Mouse (Mus musculus): ENCODE measurements at regions not wholly inside any gene's neighbourhood (a gene's known extent, or its start where the extent isn't known, plus 50 kb on each side); places are given as distances from the start of the nearest gene placed in this dataset.

DNA sequence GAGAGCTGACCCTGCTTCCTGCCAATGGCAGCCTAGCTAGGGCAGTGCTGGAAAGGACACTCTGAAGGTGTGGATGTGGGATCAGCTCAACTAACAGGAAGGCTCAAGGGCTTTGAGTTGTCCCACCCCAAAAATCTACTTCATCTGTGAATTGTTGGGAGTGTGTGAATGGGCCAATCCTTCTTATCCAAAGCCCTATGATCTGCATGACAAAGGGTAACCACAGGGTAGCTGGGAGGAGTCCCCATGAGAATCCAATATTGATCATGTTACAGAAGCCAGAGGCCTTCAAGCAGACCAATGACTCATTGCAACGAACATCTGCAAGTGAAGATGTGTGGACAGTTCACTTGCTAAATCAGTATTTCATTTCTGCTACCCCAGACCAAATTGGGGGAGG lies 51.1 kb upstream of the Adra1b start:
- ATAC-seq (replicated peaks in 1 of 2; ENCODE audit: insufficient read depth in 1 of 2, low FRiP score in 2 of 2, low TSS enrichment in 1 of 2, low read depth in 1 of 2, poor library complexity in 2 of 2, severe bottlenecking in 2 of 2), result no peak

DNA sequence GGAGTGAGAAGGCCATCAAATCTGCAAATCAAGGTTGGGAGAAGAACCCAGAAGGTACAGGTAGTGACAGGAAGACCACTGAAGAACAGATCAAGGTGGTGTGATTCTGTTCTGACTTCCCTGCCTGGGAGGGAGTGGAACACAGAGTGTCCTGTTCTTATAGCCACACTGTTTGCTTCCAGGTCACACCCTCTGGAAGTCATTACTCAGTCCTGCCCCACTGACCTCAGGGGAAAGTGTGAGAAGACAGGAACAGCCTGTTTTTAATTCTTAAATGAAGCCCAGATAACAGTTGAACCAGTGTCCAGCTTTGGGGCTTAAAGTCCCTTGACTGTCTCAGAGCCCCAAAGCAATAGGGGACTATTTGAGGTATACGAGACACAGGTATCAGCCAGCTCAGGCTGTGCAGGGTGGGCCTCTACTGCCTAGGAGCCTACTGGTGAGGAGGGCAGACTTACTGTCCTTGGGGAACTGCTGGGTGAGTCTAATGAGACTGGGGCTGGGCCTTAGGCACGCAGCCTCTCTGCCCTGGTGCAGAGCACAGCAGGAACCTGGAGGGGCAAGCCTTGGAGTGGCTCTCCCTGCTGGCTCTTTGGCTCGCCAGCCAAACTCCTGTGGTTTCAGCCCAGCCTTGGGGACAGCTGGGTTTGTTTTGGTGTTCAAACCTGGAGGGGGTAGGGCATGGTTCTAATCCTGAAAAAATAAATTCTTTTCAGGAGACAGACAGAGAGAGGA lies 57.4 kb upstream of the Adra1b start:
- ATAC-seq (replicated peaks in 1 of 2; ENCODE audit: insufficient read depth in 1 of 2, low FRiP score in 2 of 2, low TSS enrichment in 1 of 2, low read depth in 1 of 2, poor library complexity in 2 of 2, severe bottlenecking in 2 of 2), result peak; percentile 25 to 36; a peak in 1 of 4 replicates

DNA sequence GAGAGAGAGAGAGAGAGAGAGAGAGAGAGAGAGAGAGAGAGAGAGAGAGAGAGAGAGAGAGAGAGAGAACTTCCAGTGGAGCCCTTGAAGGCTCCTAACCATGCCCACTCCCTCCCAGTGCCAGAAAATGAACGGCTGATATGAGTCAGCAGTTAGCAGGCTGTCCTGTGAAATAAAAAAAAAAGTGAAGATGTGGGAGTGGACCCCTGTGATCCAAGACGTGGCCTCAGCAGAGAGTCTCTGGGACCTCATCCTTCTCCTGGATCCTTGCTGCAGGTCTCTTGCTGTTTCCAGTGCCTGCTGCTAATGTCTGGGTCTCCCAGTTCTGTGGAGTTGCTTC lies 57.9 kb upstream of the Adra1b start:
- peak in 1 of 2 experiments; percentile 36; a peak in 1 of 4 replicates for ATAC-seq (replicated peaks in 1 of 2; ENCODE audit: insufficient read depth in 1 of 2, low FRiP score in 2 of 2, low TSS enrichment in 1 of 2, low read depth in 1 of 2, poor library complexity in 2 of 2, severe bottlenecking in 2 of 2)

DNA sequence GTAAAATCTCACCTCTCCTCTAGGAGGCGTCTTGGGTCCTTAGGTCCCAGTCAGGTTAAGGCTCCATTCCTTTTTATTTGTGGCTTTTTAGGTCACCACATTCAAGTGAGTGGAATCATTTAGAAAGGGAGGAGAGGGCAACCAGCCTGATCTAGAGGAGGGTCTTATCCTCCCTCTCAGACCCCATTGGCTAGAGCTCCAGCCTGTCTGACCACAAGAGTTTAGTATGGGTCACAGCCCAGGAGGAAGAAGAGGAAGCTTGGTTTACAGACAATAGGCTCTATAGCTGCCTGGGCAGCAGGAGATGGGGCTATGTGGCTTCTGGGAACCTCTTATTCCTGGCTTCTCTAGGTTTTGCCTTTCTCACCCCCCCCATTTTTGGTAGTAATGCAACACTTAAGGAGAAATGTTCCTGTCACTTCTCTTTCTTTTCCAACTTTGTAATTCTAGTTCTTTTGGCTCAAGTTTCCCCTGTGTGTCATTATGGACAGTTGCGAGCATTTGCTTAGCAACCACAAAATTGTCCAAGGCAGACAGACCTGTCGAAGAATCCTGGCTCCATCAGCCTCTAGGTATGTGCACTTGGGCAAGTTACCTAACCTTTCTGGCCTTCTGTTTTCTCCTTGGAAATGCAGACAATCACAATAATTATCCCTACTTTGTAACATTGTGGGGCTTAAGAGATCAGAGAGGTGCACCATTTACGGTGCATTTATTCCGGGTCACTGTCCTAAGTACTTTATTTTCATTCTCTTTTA lies 59.5 kb upstream of the Adra1b start:
- ATAC-seq (replicated peaks in 1 of 2; ENCODE audit: insufficient read depth in 1 of 2, low FRiP score in 2 of 2, low TSS enrichment in 1 of 2, low read depth in 1 of 2, poor library complexity in 2 of 2, severe bottlenecking in 2 of 2), result peak; percentile 55 to 66

DNA sequence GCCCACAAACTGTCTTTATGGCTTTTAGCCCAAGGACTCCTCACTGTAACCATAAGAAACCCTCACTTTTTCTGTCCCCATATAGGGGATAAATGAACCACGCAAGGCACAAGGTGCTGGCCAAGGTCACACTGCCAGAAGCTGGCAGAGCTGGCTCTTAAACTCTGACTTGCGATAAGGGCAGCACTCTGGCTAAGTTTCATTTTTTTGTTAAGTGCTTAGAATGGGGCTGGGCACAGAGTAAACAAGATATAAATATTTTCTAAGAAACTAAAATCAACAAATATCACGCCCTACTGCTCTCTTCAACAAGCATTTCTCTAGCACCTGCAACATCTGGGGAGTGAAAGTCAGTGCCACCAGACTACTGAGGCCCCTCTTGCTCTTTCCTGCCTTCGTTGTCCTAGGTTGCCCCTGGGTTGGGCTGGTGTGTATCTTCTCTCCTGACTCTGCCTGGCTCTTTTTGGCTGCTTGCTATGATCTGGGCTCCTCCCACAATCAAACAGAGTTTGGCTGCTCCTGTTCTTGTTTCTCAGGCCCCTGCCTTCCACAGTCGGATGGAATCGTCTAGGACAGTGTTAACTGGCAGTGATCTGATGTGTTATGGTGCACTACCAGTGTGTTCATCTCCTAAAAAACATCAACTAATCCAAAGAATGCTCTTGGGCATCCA lies 60.5 kb upstream of the Adra1b start:
- ATAC-seq (replicated peaks in 1 of 2; ENCODE audit: insufficient read depth in 1 of 2, low FRiP score in 2 of 2, low TSS enrichment in 1 of 2, low read depth in 1 of 2, poor library complexity in 2 of 2, severe bottlenecking in 2 of 2), result no peak

DNA sequence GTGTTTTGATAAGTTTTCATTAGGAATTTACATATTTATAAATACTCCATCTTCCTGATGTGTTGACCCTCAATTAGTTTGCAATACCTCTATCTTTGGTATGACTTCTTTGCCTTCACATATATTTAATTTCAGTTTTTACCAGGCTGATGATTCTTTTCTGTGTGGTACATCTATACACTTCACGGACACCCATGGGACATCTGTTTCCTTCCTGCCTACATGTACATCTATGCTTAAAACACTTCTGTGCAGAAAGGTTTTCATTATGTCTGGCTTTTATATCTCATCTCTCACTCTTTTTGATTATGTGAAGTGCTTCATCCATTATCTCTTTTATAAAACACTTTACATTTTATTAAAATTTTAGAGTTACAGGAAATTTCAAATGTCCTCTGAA lies 66.8 kb upstream of the Adra1b start:
- no peak for ATAC-seq (replicated peaks in 1 of 2; ENCODE audit: insufficient read depth in 1 of 2, low FRiP score in 2 of 2, low TSS enrichment in 1 of 2, low read depth in 1 of 2, poor library complexity in 2 of 2, severe bottlenecking in 2 of 2)

DNA sequence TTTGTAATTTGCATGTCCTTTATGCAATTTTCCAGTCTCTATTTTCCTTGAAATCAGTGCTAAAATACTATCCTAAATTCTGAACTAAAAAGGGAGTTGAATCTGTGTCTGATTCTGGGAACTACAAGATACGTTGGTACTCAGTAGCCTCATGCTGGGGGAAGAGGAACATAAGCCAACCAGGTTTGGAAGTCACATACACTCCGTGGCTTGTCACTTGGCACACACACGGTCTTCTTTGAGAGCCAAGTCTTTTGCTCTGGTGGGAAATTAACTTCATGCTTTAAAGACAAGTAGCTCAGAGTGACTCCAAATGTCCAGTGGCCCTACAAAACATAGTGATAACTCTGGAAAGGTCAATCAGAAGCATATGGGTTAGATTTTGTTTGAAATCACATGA lies 70.9 kb upstream of the Adra1b start:
- ATAC-seq (replicated peaks in 1 of 2; ENCODE audit: insufficient read depth in 1 of 2, low FRiP score in 2 of 2, low TSS enrichment in 1 of 2, low read depth in 1 of 2, poor library complexity in 2 of 2, severe bottlenecking in 2 of 2), result no peak

DNA sequence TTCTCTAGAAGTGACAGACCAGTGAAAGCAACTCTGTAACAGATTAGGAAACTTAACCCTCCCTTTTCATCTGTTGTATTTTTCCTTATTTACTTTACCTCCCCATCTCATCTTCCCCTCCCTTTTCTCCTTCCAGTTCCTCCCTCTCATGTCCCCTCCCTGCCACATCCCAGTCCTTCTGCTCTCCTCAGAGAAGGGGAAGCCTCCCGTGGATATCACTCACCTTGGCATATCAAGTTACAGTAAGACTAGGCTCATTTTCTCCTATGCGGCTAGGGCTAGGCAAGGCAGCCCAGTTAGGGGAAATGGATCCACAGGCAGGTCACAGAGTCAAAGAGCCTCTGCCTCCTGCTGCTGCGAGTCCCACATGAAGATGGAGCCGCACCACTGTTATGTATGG lies 75.0 kb upstream of the Adra1b start:
- ATAC-seq (replicated peaks in 1 of 2; ENCODE audit: insufficient read depth in 1 of 2, low FRiP score in 2 of 2, low TSS enrichment in 1 of 2, low read depth in 1 of 2, poor library complexity in 2 of 2, severe bottlenecking in 2 of 2), result no peak

DNA sequence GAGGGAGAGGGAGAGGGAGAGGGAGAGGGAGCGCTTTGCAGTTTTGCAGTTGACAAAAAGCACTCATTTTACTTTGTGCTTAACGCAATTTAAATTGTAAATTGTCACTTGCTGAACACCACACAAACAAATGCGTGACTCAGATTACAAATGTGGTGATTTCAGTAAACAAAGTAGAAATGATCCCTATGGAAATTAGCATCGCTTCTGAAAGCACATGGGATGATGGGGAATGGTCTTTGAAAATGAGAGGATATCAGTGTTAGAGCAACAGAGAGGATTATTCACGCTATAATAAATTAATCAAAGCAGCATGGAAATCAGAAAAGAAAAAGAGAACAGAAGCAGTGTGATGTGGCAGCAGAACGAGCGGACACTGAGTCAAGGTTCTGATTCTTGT lies 78.4 kb upstream of the Adra1b start:
- no peak for ATAC-seq (replicated peaks in 1 of 2; ENCODE audit: insufficient read depth in 1 of 2, low FRiP score in 2 of 2, low TSS enrichment in 1 of 2, low read depth in 1 of 2, poor library complexity in 2 of 2, severe bottlenecking in 2 of 2)

DNA sequence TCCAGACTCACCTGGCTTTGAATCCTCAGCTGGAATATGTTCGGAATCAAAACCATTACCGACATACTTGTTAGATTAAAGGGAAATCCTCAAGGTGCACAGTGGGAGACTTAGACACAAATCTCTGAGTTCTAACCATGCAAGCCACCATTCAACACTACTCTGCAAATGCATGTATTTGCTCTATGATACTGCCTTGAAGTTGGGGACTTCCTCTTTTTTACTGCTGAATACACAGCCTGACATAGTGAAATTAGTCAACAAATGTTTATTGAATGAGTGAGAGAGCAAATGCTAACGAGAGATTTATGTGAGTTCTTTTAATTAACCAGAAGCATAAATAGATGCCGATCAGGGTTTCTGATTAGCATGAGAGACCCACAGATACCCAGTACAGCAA lies 79.4 kb upstream of the Adra1b start:
- ATAC-seq (replicated peaks in 1 of 2; ENCODE audit: insufficient read depth in 1 of 2, low FRiP score in 2 of 2, low TSS enrichment in 1 of 2, low read depth in 1 of 2, poor library complexity in 2 of 2, severe bottlenecking in 2 of 2), result 0 out of 4 replicates have a peak, but pooled peaks have one; percentile 39 to 65

DNA sequence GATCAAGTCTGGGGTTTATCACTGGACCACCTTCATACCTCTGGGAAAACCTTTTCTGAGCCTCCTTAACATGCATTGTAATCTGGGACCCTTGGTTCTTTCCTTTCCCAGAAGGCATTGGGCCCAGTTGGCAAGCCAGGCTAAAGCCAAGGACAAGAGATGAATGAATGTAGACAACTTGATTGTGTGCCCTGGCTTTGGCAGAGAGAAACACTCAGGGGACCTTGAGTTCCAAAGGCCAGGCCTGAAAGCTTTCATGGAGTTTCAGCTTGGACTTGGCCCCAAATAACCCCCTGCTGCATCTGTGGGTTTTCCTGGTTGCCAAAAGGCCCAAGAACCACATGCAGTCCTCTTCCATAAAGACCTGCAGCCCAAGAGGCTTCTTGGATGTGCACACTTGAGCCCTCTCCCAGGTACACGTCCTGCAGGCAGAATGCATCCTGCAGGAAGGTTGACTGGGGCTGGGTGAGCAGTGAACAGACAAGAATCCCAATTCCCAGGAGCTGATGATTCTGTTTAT lies 89.0 kb upstream of the Adra1b start:
- ATAC-seq (replicated peaks in 1 of 2; ENCODE audit: insufficient read depth in 1 of 2, low FRiP score in 2 of 2, low TSS enrichment in 1 of 2, low read depth in 1 of 2, poor library complexity in 2 of 2, severe bottlenecking in 2 of 2), result no peak

DNA sequence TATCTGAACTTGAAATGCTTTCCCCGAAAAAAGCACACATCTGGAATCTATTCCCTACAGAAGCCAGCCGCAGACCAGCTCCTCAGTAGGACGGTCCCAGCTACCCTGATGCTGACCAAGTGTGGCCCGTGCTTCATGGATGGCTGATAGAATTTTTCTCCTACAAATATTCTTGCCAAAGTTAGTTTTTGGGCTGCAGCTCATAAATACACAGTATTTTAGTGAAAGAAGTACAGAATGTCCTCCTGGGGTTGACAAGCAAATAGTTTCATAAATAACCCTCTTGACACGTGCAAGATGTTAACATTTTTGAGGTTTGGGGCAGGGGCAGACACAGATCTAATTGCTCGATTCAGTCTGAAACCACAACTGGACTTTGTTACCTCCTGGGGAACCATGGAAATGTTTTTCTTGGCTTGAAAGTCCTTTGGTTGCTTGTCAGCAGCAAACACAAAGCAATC lies 91.0 kb upstream of the Adra1b start:
- no peak for ATAC-seq (replicated peaks in 1 of 2; ENCODE audit: insufficient read depth in 1 of 2, low FRiP score in 2 of 2, low TSS enrichment in 1 of 2, low read depth in 1 of 2, poor library complexity in 2 of 2, severe bottlenecking in 2 of 2)

DNA sequence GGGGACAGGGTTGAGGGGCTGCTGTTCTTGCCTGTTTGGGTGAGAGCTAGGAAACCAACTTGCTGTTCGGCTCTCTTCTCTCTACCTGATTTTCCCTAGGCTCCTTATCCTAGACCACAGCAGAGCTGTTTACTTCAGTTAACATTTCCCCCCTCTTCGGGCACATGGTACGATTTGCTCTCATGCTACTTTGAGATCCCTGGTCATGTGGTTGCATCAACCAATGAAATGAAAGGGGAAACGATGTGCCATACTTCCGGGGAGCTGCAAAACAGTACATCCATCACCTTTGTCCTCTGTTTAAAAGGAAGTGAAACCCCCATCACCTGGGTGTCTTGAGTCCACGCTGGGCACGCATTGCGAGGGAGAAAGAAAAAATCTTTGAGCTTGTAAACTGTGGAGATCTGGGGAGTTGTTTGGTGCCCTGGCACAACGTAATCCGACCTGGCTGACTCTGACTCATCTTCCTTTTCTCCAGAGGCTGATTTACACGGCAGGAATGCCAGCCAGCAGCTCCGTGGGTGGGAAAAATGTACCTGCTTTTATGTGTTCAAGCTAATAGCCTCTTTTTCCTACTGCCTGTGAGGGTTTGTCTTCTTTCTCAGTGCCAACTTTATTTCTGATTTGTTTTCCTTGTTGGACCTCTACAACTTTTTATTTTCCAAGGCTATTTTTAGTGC lies 97.2 kb upstream of the Adra1b start:
- no peak for ATAC-seq (replicated peaks in 1 of 2; ENCODE audit: insufficient read depth in 1 of 2, low FRiP score in 2 of 2, low TSS enrichment in 1 of 2, low read depth in 1 of 2, poor library complexity in 2 of 2, severe bottlenecking in 2 of 2)

DNA sequence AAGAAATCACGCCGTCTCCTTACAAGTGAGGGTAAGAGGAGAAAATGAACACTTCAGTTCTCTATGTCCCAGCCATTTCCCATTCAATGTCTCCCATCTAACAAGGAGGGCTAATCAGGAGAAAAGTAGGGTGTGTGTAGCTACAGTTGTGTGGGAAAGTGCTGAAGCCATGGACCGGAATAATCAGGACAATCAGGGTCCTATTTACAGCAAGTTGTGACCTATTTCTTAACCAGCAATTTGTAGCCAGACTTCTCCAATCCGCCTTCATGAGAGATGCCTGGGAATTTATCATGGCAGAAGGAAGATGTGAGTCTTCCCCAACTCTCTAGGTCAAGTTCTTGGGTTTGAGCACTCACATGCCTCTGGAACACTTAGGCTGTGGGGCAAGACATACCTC lies 99.0 kb upstream of the Adra1b start:
- ATAC-seq (replicated peaks in 1 of 2; ENCODE audit: insufficient read depth in 1 of 2, low FRiP score in 2 of 2, low TSS enrichment in 1 of 2, low read depth in 1 of 2, poor library complexity in 2 of 2, severe bottlenecking in 2 of 2), result no peak

DNA sequence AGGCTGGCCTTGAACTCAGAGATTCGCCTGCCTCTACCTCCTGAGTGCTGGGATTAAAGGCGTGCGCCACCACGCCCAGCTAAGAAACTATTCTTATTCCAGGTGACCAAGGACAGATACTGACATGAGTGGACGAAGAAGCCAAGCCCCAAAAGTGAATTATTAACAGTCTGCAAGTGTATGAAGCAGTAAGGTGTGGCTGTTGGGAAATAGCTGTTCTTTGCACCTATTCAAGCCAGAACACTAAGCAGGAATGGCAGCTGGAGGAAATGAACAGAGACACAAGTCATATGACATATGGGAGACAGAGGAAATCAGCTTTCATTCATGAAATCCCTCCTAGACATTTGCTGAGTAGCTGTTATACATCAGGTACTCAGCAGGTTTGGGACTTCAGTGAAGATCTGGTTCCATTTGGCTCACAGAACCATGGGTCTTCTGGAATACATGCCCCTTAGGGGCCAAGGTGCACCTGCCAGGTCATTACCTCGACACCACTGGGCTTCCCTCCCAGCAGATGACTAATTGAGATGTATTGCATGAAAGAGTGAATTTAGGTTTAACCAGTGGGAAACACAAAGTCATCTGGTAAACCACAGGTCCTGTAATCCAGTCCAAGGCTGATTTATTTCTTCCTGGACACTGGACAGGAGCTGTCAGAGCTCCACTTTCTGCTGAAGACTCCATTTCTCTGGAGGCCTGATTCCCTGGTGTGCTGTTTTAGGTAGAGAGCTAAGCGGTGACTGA lies 101.0 kb upstream of the Adra1b start:
- ATAC-seq (replicated peaks in 1 of 2; ENCODE audit: insufficient read depth in 1 of 2, low FRiP score in 2 of 2, low TSS enrichment in 1 of 2, low read depth in 1 of 2, poor library complexity in 2 of 2, severe bottlenecking in 2 of 2), result 0 out of 4 replicates have a peak, but pooled peaks of 1 of the 2 experiments have one; percentile 22

DNA sequence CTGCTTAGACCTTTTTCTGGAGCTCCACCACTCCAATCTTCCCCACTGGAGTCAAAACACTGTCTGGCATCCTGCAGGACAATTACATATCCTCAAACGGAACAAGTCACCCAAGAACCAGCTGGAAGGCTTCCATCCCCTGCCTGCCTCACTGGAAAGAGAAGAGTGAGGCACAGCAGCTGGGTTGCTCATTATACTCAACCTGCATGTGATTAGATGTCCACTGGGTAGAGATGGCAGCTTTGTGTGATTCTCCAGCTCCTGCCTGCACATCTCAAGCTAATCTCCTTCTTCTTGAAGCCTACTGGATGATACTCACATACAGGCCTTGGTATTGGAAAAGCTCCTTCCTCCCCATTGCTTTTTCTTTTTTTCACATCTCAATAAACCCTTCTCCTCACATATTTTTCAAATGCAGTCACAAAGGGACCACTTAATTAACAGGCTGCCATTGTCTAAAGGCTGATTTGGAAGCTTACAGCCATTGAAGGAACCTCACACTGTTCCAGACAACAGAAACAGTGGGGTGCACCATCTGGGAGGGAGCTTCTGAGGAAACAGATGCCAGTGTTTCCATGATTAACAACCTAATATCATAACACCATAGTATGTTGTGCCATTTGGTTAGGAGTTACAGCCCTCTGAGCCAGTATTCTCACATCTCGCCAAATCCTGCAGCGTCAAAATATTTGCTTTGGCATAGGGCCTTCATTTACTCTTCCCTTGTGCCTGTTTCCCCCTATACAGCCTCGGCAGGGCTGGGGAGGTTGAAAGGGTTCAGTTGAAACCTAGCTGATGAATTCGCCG lies 101.9 kb upstream of the Adra1b start:
- ATAC-seq (replicated peaks in 1 of 2; ENCODE audit: insufficient read depth in 1 of 2, low FRiP score in 2 of 2, low TSS enrichment in 1 of 2, low read depth in 1 of 2, poor library complexity in 2 of 2, severe bottlenecking in 2 of 2), result no peak

Data from hematopoietic stem cell, adult 5-6 weeks (primary cell).